Mouse (Mus musculus): ENCODE measurements around the gene Ddx5.

- TF ChIP-seq CTCF (IDR thresholded peaks at IDR 0.05; ENCODE audit: control insufficient read depth, insufficient read depth, insufficient read length) = no peak
- no peak for TF ChIP-seq USF1 (IDR thresholded peaks at IDR 0.05; ENCODE audit: low read depth)
- no peak for TF ChIP-seq MAX (IDR thresholded peaks at IDR 0.05)
- TF ChIP-seq CEBPB (IDR thresholded peaks at IDR 0.05; ENCODE audit: low read depth) = no peak
- no peak for TF ChIP-seq MYOD1 (IDR thresholded peaks at IDR 0.05; ENCODE audit: control insufficient read depth, insufficient read length, low read depth)
- no peak for TF ChIP-seq MYOG (IDR thresholded peaks at IDR 0.05; ENCODE audit: control insufficient read depth, extremely low read depth, insufficient read length)
- TF ChIP-seq FOSL1 (IDR thresholded peaks at IDR 0.05; ENCODE audit: insufficient read depth, low read length, poor library complexity, severe bottlenecking) = no peak
Measured at GRCm38 (mm10) chr11:106817156-106817555, 28.2 kb upstream of the Ddx5 start.
